Mouse (Mus musculus): ENCODE data around the gene Notch1. TPM values are rescaled to one million over a fixed set of nuclear protein-coding genes. Genes with fewer than 3 reads are reported as not detected.

Gene Notch1
- total RNA-seq, 2 experiments from 2014 or later, result 7.0 to 9.2 TPM

GRCm38 (mm10) chr2:26481724-26482495 lies 34.6 kb downstream of the Notch1 start:
- no peak for DNase-seq

- DNase-seq, result no peak
Observed at GRCm38 (mm10) chr2:26480911-26481310, 35.6 kb downstream of the Notch1 start.

GRCm38 (mm10) chr2:26478685-26479205 lies 37.7 kb downstream of the Notch1 start:
- DNase-seq, result no peak

- DNase-seq, result no peak
Observed at GRCm38 (mm10) chr2:26477911-26478310, 38.6 kb downstream of the Notch1 start.

- DNase-seq, result no peak
Observed at GRCm38 (mm10) chr2:26475505-26476430, 40.7 kb downstream of the Notch1 start.

- DNase-seq, result peak; percentile 71
Observed at GRCm38 (mm10) chr2:26474789-26475504, 41.5 kb downstream of the Notch1 start.

GRCm38 (mm10) chr2:26472312-26473090 lies 44.0 kb downstream of the Notch1 start:
- DNase-seq, result no peak

- no peak for DNase-seq
Observed at GRCm38 (mm10) chr2:26471652-26472285, 44.7 kb downstream of the Notch1 start.

- no peak for DNase-seq
Observed at GRCm38 (mm10) chr2:26470967-26471366, 45.5 kb downstream of the Notch1 start.

GRCm38 (mm10) chr2:26468376-26468775 lies 48.1 kb downstream of the Notch1 start:
- DNase-seq, result no peak

GRCm38 (mm10) chr2:26463412-26463811 lies 53.1 kb downstream of the Notch1 start:
- no peak for DNase-seq

- DNase-seq, result no peak
Observed at GRCm38 (mm10) chr2:26462980-26463379, 53.5 kb downstream of the Notch1 start.

- DNase-seq, result no peak
Observed at GRCm38 (mm10) chr2:26461667-26462066, 54.8 kb downstream of the Notch1 start.

GRCm38 (mm10) chr2:26460837-26461236 lies 55.6 kb downstream of the Notch1 start:
- no peak for DNase-seq

GRCm38 (mm10) chr2:26460097-26460646 lies 56.3 kb downstream of the Notch1 start:
- no peak for DNase-seq

GRCm38 (mm10) chr2:26459478-26459877 lies 57.0 kb downstream of the Notch1 start:
- DNase-seq, result no peak

GRCm38 (mm10) chr2:26458402-26459124 lies 57.9 kb downstream of the Notch1 start:
- DNase-seq, result peak; percentile 56

- DNase-seq, result no peak
Observed at GRCm38 (mm10) chr2:26449121-26450060, 67.1 kb downstream of the Notch1 start.

- no peak for DNase-seq
Observed at GRCm38 (mm10) chr2:26447451-26447850, 69.0 kb downstream of the Notch1 start.

Measured in gastrocnemius, postnatal 25 days (tissue).